Mouse (Mus musculus): ENCODE measurements at regions not wholly inside any gene's neighbourhood (a gene's known extent, or its start where the extent isn't known, plus 50 kb on each side); places are given as distances from the start of the nearest gene placed in this dataset.

DNA sequence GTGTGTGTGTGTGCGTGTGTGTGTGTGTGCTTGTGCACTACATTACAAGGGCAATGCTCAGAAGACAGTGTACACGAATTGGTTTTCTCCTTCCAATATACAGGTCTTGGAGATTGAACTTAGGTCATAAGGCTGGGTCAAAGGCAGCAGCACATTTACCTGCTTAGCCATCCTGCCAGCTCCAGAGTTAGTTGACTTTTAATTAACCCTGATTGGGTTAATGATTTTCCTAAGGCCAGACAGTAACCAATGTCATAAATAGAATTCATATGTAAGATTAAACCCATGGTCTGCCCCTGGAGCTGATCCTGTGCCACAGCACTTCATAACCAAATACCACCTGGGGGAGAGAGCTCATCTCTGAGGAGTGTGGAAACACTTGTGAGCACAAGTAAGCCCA lies 81.3 kb upstream of the Cenpw start:
- H3K27me3 ChIP-seq (ENCODE audit: control insufficient read depth, insufficient read depth, low read length) = no peaks in the 10 kb centered on the region
- intact Hi-C loops (cut with DNase I) = no loop called here
- TF ChIP-seq POLR2A (IDR thresholded peaks at IDR 0.05; ENCODE audit: insufficient read depth, low read depth, low read length) (no peak), EP300 (IDR thresholded peaks at IDR 0.05; ENCODE audit: insufficient read depth, low read depth, low read length) (no peak), CTCF (IDR thresholded peaks at IDR 0.05) (no peak)
- no peak for DNase-seq
- H3K9ac ChIP-seq (ENCODE audit: low read depth, low read length) = no peak overlapping the region
- H3K4me3 ChIP-seq = no peak overlapping the region
- 81% methylated on average over 2 of the region's 2 CpGs for WGBS
- H3K4me1 ChIP-seq (ENCODE audit: control insufficient read depth, insufficient read depth, low read length) = no peaks in the 10 kb centered on the region
- H3K79me2 ChIP-seq (replicated peaks; ENCODE audit: control insufficient read depth, insufficient read depth, low read length) = no peaks in the 10 kb centered on the region
- H3K36me3 ChIP-seq (ENCODE audit: control insufficient read depth, insufficient read depth, low read length) = no peaks in the 10 kb centered on the region
- no peak overlapping the region for H3K27ac ChIP-seq

DNA sequence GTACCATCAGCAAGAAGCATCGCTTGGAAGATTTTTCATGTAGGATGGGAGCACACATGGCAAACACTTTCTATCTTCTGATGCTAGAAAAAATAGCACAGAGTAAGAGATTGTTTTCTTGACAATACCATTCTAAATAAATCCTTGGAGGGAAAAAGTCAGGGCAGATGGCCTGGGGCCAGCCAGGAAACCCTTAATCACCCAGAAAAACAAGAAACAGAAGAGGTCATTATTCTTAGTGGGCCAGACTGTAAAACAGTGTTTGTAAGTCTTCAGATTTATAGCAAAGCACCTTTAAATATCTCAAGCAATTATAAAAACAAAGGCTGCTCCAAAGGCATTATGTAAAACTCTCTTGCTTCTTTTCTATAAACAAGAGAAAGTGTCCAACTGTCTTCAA lies 80.1 kb upstream of the Cenpw start:
- no peak for DNase-seq
- TF ChIP-seq EP300 (IDR thresholded peaks at IDR 0.05; ENCODE audit: insufficient read depth, low read depth, low read length) (no peak), POLR2A (IDR thresholded peaks at IDR 0.05; ENCODE audit: insufficient read depth, low read depth, low read length) (no peak), CTCF (IDR thresholded peaks at IDR 0.05) (no peak)
- H3K79me2 ChIP-seq (replicated peaks; ENCODE audit: control insufficient read depth, insufficient read depth, low read length) = no peaks in the 10 kb centered on the region
- H3K9ac ChIP-seq (ENCODE audit: low read depth, low read length) = no peak overlapping the region
- 57% methylated on average over 1 of the region's 1 CpGs for WGBS
- H3K27ac ChIP-seq = no peak overlapping the region
- H3K4me3 ChIP-seq = no peak overlapping the region
- H3K36me3 ChIP-seq (ENCODE audit: control insufficient read depth, insufficient read depth, low read length) = no peaks in the 10 kb centered on the region
- no peaks in the 10 kb centered on the region for H3K27me3 ChIP-seq (ENCODE audit: control insufficient read depth, insufficient read depth, low read length)
- H3K4me1 ChIP-seq (ENCODE audit: control insufficient read depth, insufficient read depth, low read length) = no peaks in the 10 kb centered on the region
- intact Hi-C loops (cut with DNase I) = no loop called here

DNA sequence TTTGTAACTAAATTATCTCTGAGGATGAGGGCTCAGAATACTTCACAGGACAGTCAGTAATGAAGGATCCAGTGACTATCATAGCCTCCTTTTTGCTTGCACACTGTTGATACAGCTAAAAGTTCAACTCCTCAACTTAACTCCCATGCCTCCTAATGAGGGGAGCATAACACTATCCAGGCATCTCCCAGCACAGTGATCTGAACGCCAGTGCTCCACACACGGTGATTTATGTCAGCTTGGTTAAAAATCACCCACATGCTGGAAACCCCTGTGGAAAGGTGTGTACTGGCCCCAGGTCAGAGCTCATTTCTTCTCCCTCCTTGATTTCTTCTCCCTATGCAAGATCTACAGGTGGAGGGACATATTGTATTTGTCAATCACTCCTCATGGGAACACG lies 79.6 kb upstream of the Cenpw start:
- Histone ChIP-seq H3K4me3 (no peak overlapping the region), H3K79me2 (replicated peaks; ENCODE audit: control insufficient read depth, insufficient read depth, low read length) (no peaks in the 10 kb centered on the region), H3K36me3 (ENCODE audit: control insufficient read depth, insufficient read depth, low read length) (no peaks in the 10 kb centered on the region), H3K27ac (no peak overlapping the region), H3K4me1 (ENCODE audit: control insufficient read depth, insufficient read depth, low read length) (no peaks in the 10 kb centered on the region), H3K27me3 (ENCODE audit: control insufficient read depth, insufficient read depth, low read length) (no peaks in the 10 kb centered on the region), H3K9ac (ENCODE audit: low read depth, low read length) (no peak overlapping the region)
- intact Hi-C loops (cut with DNase I) = no loop called here
- 46% methylated on average over 3 of the region's 3 CpGs for WGBS
- TF ChIP-seq EP300 (IDR thresholded peaks at IDR 0.05; ENCODE audit: insufficient read depth, low read depth, low read length) = no peak
- DNase-seq = no peak

DNA sequence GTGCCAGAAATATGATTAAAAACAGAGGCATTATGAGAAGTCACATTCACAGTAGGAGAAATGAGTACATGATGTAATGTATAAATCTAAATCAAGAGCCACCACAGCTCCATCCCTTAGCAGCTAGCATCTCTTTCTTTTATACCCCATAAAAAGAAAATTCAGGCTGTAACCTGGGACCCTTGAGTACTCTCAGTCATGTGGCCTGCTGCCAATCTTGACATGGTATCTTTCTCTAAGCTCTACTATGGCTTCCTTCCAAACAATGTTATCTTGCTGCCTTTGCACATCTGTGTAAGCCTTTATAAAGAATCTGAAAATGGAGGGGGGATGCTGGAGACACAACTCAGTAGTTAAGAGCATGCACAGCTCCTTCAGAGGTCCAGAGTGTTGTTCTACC lies 78.6 kb upstream of the Cenpw start:
- TF ChIP-seq CTCF (IDR thresholded peaks at IDR 0.05) = no peak
- no peak for TF ChIP-seq EP300 (IDR thresholded peaks at IDR 0.05; ENCODE audit: insufficient read depth, low read depth, low read length)
- TF ChIP-seq POLR2A (IDR thresholded peaks at IDR 0.05; ENCODE audit: insufficient read depth, low read depth, low read length) = no peak
- no peak overlapping the region for H3K27ac ChIP-seq

DNA sequence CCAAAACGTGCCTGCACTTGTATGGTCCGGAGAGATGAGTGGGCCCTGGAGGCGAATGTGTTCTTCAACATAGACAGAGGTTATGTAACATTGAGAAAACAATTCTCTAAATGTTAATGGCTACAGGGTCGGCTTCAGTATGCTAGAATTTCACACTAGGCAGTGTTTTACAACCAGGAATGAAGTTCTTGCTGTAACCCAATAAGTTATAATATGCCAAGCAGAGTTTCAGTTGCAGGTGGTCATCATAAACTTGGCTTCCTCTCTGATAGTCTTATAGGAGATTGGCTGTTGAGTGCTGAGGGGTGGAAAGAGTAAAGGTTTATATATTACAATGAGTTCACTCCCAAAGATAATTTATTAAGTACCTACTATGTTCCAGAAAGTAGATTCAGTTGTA lies 64.8 kb upstream of the Cenpw start:
- TF ChIP-seq POLR2A (IDR thresholded peaks at IDR 0.05; ENCODE audit: insufficient read depth, low read depth, low read length) (no peak), EP300 (IDR thresholded peaks at IDR 0.05; ENCODE audit: insufficient read depth, low read depth, low read length) (no peak), CTCF (IDR thresholded peaks at IDR 0.05) (no peak)
- no peaks in the 10 kb centered on the region for H3K79me2 ChIP-seq (replicated peaks; ENCODE audit: control insufficient read depth, insufficient read depth, low read length)
- H3K36me3 ChIP-seq (ENCODE audit: control insufficient read depth, insufficient read depth, low read length) = no peaks in the 10 kb centered on the region
- no peaks in the 10 kb centered on the region for H3K27me3 ChIP-seq (ENCODE audit: control insufficient read depth, insufficient read depth, low read length)
- no peaks in the 10 kb centered on the region for H3K4me1 ChIP-seq (ENCODE audit: control insufficient read depth, insufficient read depth, low read length)
- no peak overlapping the region for H3K4me3 ChIP-seq
- no peak overlapping the region for H3K9ac ChIP-seq (ENCODE audit: low read depth, low read length)
- H3K27ac ChIP-seq = no peak overlapping the region
- intact Hi-C loops (cut with DNase I) = no loop called here
- no peak for DNase-seq
- WGBS = 77% methylated on average over 4 of the region's 4 CpGs

More for the DNA sequence above, 78.6 kb upstream of the Cenpw start:
- no peaks in the 10 kb centered on the region for H3K36me3 ChIP-seq (ENCODE audit: control insufficient read depth, insufficient read depth, low read length)
- H3K79me2 ChIP-seq (replicated peaks; ENCODE audit: control insufficient read depth, insufficient read depth, low read length) = no peaks in the 10 kb centered on the region
- no peak overlapping the region for H3K9ac ChIP-seq (ENCODE audit: low read depth, low read length)
- DNase-seq = no peak
- intact Hi-C loops (cut with DNase I) = no loop called here
- H3K27me3 ChIP-seq (ENCODE audit: control insufficient read depth, insufficient read depth, low read length) = no peaks in the 10 kb centered on the region
- H3K4me1 ChIP-seq (ENCODE audit: control insufficient read depth, insufficient read depth, low read length) = no peaks in the 10 kb centered on the region
- no peak overlapping the region for H3K4me3 ChIP-seq

DNA sequence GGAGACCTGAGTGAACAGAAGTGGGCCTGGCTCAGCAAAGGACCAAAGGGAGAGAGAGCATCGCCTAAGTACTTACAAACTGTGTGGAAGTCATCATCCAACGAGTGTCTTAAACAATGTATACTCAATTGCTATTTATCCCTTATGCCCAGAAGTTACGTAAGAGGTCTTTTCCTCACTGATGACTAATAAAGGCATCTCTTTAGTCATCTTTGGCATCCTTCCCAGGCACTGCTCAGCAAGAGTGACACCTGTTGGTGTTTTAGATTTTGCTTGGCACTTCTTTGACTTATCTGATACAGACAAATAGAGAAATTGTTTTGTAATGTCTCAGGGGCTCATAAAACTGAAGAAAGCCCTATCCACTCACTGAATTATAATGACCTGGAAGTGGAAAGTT lies 59.4 kb upstream of the Cenpw start:
- no peaks in the 10 kb centered on the region for H3K27me3 ChIP-seq (ENCODE audit: control insufficient read depth, insufficient read depth, low read length)
- H3K9ac ChIP-seq (ENCODE audit: low read depth, low read length) = no peak overlapping the region
- no peak overlapping the region for H3K27ac ChIP-seq
- no peaks in the 10 kb centered on the region for H3K79me2 ChIP-seq (replicated peaks; ENCODE audit: control insufficient read depth, insufficient read depth, low read length)
- WGBS = 41% methylated on average over 3 of the region's 3 CpGs
- no peaks in the 10 kb centered on the region for H3K4me1 ChIP-seq (ENCODE audit: control insufficient read depth, insufficient read depth, low read length)
- H3K4me3 ChIP-seq = no peak overlapping the region
- intact Hi-C loops (cut with DNase I) = no loop called here
- H3K36me3 ChIP-seq (ENCODE audit: control insufficient read depth, insufficient read depth, low read length) = no peaks in the 10 kb centered on the region
- TF ChIP-seq CTCF (IDR thresholded peaks at IDR 0.05) (no peak), POLR2A (IDR thresholded peaks at IDR 0.05; ENCODE audit: insufficient read depth, low read depth, low read length) (no peak), EP300 (IDR thresholded peaks at IDR 0.05; ENCODE audit: insufficient read depth, low read depth, low read length) (no peak)
- no peak for DNase-seq

Measured in heart, adult 2 months (tissue).